Mouse (Mus musculus) lung, adult 18-20 months (tissue): Measurements from ENCODE around the gene Smdt1.
A peak's percentile ranks its signal among the peaks of the same experiment; 100 is the strongest.
"Not testable (repeated sequence)": the region's sequence is repeated elsewhere in the genome, so short reads cannot be mapped to it uniquely, and the experiment has no call there.

Experiments used
- DNase-seq, 2 experiments: peaks; one replicate each; pipeline ENCODE4 v3.0.0; 2022; ENCODE audit warnings: mixed read lengths in 2 of 2

Gene Smdt1

GRCm38 (mm10) chr15:82343368-82344287 is 4.9 kb downstream of the Smdt1 start:
- no peak for DNase-seq

GRCm38 (mm10) chr15:82344971-82345370 is 6.2 kb downstream of the Smdt1 start:
- DNase-seq: no peak

DNA sequence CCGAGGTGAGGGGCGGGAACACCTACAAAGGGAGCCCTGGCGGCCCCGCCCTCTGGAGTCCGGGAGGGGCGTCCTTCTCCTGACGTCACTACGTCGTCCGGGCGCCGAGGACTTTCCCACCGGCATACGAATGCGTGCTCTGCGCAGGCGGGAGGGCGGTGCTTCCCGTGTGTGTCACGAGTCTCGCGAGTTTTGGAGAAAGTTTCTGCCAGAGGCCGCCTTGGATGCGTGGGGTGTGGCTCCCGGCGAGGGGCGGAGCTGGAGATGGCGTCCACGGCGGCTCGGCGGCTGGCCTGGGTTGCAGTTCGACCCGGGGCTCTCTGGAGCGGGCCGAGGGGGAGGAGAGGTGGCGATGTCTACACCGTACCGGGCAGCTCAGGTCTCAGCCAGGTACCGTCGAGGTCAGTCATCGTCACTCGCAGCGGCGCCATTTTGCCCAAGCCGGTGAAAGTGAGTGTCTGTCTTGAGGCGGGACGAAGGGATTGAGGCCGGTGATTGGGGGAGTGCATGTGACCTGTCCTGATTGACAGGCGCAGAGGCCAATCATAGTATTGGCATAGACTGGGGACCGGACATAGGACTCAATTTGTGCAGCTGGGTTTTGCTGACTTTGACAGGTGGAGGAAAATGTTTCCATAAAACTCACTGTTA is 7.2 kb downstream of the Smdt1 start:
- peak; percentile 98 to 99 for DNase-seq

DNA sequence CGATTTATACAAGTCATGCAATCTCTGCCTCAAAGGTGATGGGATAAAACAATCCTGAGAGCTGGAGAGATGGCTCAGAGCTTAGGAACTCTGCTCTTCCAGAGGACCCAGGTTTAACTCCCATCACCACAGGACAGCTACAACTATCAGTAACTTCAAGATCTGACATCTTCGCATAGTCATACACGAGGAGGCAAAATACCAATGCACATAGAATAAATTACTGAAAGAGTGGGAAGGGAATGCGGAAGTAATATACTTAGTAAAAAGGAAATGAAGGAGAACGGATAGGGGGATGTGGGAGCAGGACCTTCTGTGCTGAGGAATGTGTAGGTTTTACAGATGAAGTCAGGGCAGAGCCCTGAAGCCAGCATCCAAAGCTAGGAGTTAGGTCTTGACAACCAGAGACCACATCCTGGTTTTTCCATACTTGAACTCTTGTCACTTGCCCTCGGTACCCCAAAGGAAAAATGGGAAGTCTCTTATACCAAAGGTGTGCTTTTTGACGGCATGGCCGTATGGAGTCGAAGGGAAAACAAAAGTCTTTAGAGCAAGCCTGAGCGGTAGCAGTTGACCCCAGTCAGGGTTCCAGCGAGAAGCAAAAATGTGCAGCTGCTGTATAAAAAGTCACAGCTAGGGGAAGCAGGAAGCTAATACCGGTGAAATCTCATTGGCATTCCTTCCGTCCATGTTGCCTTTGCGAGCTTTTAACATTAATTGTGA is 8.0 kb downstream of the Smdt1 start:
- DNase-seq: no peak

GRCm38 (mm10) chr15:82347303-82347676 is 8.5 kb downstream of the Smdt1 start:
- no peak for DNase-seq

GRCm38 (mm10) chr15:82347852-82348251 is 9.1 kb downstream of the Smdt1 start:
- DNase-seq: no peak

GRCm38 (mm10) chr15:82348258-82348998 is 9.7 kb downstream of the Smdt1 start:
- no peak for DNase-seq

GRCm38 (mm10) chr15:82348999-82349341 is 10.2 kb downstream of the Smdt1 start:
- no peak for DNase-seq

- no peak for DNase-seq
Measured at GRCm38 (mm10) chr15:82350349-82350748, 11.6 kb downstream of the Smdt1 start.

DNA sequence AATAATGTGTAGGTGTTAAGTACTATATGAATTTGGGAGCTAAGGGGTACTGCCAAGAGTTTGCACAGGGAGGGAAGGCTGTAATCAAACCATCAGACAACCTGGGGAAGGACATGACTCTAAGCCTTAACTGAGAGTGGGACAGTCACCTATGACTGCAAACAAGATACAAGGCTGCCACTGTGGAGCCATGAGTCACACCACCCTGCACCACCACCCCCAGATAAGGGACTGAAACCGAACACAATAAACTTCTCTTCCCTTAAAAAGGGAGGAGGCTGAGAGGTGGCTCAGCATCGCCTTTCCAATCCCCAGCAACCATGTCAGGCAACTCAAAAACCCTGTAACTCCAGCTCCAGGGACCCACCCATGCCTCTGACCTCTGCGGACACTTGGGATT is 12.7 kb downstream of the Smdt1 start:
- no peak for DNase-seq

GRCm38 (mm10) chr15:82353078-82353744 is 14.5 kb downstream of the Smdt1 start:
- no peak for DNase-seq

GRCm38 (mm10) chr15:82353745-82354113 is 15.0 kb downstream of the Smdt1 start:
- DNase-seq: no peak

DNA sequence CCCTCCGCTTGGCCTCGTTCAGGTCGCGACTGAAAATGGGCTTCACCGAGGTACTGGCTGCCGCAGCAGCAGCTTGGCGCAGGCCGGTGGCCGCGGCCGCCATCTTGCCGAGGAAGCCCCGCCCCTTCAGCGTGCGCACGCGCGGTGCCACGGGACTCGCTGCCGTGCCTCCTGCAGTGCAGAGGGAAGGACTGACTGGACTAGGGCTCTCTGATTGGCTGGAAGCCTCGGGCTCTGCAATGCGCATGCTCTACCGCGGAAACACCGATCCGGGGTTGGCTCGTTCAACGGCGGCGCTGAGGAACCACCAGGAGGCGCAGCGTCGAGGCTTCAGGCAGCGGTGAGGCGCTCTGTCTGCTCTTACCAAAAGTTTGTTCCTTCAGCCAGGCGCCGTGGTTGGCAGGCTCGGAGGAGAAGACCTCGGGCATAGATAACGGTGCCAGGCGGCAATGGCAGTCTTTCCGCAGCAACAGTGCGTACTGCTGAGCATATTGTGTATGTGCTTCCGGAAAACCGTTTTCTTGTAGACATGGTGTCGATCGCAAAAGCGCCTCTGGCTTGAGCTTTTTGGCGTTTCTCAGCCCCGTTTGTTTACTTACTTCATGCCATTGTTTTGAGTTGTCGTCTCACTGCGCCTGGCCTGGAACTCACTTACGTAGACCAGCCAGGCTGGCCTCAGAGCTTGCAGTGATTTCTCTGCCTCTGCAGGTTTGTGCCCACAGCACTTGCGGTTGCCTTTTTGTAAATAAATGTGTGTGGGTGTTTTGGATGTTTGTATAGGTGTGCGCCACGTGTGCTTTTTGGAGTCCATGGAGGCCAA is 15.6 kb downstream of the Smdt1 start, which contains the start of gene Ndufa6:
TSS of gene Ndufa6 (minus strand) at position 197 of the 820 bp plus-strand sequence.
- peak; percentile 97 to 98 for DNase-seq

DNA sequence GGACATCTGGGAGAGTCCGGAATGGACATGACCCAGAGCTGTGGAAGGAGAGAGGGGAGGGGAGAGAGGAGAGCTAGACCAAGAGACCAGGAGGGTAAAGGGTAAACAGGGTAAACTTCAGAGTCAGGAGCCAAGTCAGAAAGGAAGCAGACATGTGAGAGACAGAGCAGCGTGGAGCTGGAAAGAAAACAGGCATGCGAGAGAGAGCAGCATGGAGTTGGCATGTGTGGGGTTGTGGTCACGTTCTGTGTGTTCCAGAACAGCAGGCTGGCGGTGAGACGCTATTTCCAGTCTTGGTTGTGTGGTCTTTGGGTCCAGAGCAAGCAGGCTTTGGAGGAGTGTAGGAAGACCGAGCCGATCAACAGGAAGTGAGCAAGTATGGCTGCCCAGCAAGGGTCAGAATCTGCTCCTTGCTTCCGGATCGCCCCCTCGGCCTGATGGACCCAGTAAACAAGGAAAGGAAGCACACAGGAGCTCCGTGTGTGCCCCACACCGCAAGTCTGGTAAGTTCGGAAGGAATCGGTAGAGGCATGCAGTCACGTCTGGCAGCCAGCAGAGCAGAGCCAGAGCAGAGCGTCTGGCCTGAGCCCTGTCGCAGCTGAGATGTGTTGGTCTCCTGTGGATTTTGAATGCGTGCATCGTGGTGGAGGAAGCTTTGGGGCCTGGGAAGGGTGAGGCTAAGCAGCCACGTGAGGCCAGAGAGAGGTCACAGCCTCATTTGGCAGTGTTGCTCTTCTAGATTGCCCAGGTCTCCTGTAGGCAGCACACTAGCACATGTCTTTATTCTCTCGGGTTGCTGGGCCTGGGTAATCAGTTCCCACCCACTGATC is 19.9 kb downstream of the Smdt1 start:
- DNase-seq: no peak

GRCm38 (mm10) chr15:82361459-82362018 is 22.8 kb downstream of the Smdt1 start:
- no peak for DNase-seq

GRCm38 (mm10) chr15:82362234-82362633 is 23.5 kb downstream of the Smdt1 start:
- DNase-seq: no peak

GRCm38 (mm10) chr15:82363801-82364200 is 25.0 kb downstream of the Smdt1 start:
- not testable (repeated sequence) for DNase-seq

DNA sequence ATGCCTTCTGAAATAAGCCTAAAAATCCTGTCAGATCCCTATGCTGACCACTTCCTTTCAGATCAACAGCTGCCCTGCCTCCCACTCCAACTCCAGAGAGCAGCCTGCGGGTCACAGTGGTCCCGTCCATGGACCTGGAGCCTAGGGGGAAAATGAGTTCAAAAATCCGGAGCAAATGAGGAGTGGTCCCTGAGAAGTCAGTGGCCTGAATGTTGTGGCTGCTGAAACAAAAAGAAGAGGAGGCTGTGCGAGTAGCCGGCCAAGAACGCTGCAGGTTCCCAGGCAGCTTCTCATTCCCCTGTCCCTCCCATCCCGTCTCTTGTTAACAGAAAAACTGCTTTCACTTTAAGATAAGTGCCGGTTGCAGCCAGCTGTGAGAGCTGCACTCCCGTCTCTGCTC is 25.8 kb downstream of the Smdt1 start:
- DNase-seq: not testable (repeated sequence)

DNA sequence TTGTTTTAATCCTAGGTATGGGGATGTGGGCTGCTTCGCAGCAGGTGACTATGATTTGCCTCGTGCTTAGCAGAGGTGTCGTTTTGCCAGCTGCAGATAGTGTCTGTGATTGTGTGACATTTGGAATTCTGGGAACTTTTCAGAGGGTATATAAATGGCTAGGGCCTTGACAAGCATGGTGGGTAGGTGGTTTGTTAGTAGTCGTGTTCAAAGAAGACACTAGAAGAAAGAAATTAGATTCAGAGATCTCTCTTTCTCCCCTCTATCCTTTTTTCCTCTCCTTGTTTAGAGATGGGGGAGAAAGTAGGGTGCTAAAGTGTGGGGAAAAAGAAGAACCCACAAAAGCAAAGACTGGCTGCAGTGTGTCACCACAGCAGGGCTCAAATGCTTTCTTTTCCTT is 29.4 kb downstream of the Smdt1 start:
- no peak for DNase-seq

- no peak for DNase-seq
Measured at GRCm38 (mm10) chr15:82368851-82369250, 30.1 kb downstream of the Smdt1 start.
